Mouse (Mus musculus) liver, postnatal 0 days (tissue): ENCODE results near the gene Dus2.

ENCODE experiments used
- CTCF ChIP-seq: sonication (generic); IDR thresholded peaks from 2 replicates; pipeline ENCODE4 v1.5.1; 2016; ENCODE audit warnings: antibody characterized with exemption, low read depth
- EP300 ChIP-seq: IDR thresholded peaks from 2 replicates; pipeline ENCODE4 v1.6.1; 2016; ENCODE audit warnings: antibody characterized with exemption, low read depth, mild to moderate bottlenecking

- no peak for TF ChIP-seq CTCF
- TF ChIP-seq EP300, result no peak
Observed at GRCm38 (mm10) chr8:106001908-106002307, 10.8 kb downstream of the Dus2 start.
